Mouse (Mus musculus) hindbrain, embryonic 13.5 days (tissue): ENCODE results near the gene Zfp518b. TPM values are rescaled to one million over a fixed set of nuclear protein-coding genes. Genes with fewer than 3 reads are reported as not detected.

ENCODE experiments used
- ATAC-seq: fragments of 200-750 bp; cut with Nextera tagmentation; 2 replicates; pipeline ENCODE4 v1.8.0; 2017; ENCODE audit warnings: moderate TSS enrichment; ENCODE audit not compliant: low FRiP score
- H3K27ac ChIP-seq: fragments of 300-500 bp; sonication (generic); 2 replicates; pipeline ENCODE4 v1.5.1; 2015; ENCODE audit warnings: inconsistent platforms, mild to moderate bottlenecking, moderate library complexity
- H3K27me3 ChIP-seq: fragments of 300-500 bp; sonication (generic); 2 replicates; pipeline ENCODE4 v1.6.1; 2015; ENCODE audit warnings: mild to moderate bottlenecking, inconsistent platforms
- H3K36me3 ChIP-seq: fragments of 300-500 bp; sonication (generic); 2 replicates; pipeline ENCODE4 v1.6.1; 2015; ENCODE audit warnings: mild to moderate bottlenecking, inconsistent platforms
- H3K4me1 ChIP-seq: fragments of 300-500 bp; sonication (generic); replicated peaks from 2 replicates; pipeline ENCODE4 v1.6.1; 2015; ENCODE audit warnings: inconsistent platforms
- H3K4me2 ChIP-seq: fragments of 300-500 bp; sonication (generic); 2 replicates; pipeline ENCODE4 v1.6.1; 2015; ENCODE audit warnings: inconsistent platforms, mild to moderate bottlenecking, moderate library complexity
- H3K4me3 ChIP-seq: fragments of 300-500 bp; sonication (generic); 2 replicates; pipeline ENCODE4 v1.5.1; 2015; ENCODE audit warnings: mild to moderate bottlenecking, inconsistent platforms
- H3K9ac ChIP-seq: fragments of 300-500 bp; sonication (generic); 2 replicates; pipeline ENCODE4 v1.6.1; 2015; ENCODE audit warnings: mild to moderate bottlenecking, inconsistent platforms
- H3K9me3 ChIP-seq: fragments of 300-500 bp; sonication (generic); 2 replicates; pipeline ENCODE4 v1.6.1; 2016; ENCODE audit warnings: inconsistent platforms
- WGBS: fragments of 180-500 bp; shearing (Covaris S2); methylation state at CpG from one replicate; pipeline ENCODE4 v1.1.7; 2015; 5-methylcytosine and 5-hydroxymethylcytosine counted together
- polyA plus RNA-seq: library from polyadenylated mRNA; unstranded; fragments of >200 nt; fragmentation: Nextera tagmentation; extraction: Ambion mirVana; gene quantifications from 2 replicates; pipeline ENCODE4 v1.2.1, GENCODE M21; 2015

Zfp518b gene
- 38.2 and 40.2 TPM in 2 replicates for polyA plus RNA-seq

- WGBS: 1% methylated on average over 56 of the region's 89 CpGs
- peak; percentile 94 for ATAC-seq
- Histone ChIP-seq H3K9me3 (no peaks in the 10 kb centered on the region), H3K9ac (peak within 1 kb of the TSS; percentile 94), H3K4me3 (peak within 1 kb of the TSS; percentile 76), H3K36me3 (peaks cover 37% of the 10 kb centered on the region), H3K27me3 (0 out of 2 replicates have a peak, but pooled peaks cover 4% of the 10 kb centered on the region), H3K4me2 (peak within 1 kb of the TSS; percentile 71), H3K4me1 (peaks cover 37% of the 10 kb centered on the region), H3K27ac (peak within 1 kb of the TSS; percentile 94)
These were observed at the start of gene Zfp518b for GRCm38 (mm10) chr5:38684164-38684911. Gene Zfp518b, minus strand, starts transcription at chr5:38684826.

- 69% methylated on average over 11 of the region's 11 CpGs for WGBS
- Histone ChIP-seq H3K4me2 (no peak overlapping the region), H3K4me3 (no peak overlapping the region), H3K9me3 (no peaks in the 10 kb centered on the region), H3K27ac (no peak overlapping the region), H3K4me1 (no peaks in the 10 kb centered on the region), H3K36me3 (no peaks in the 10 kb centered on the region), H3K9ac (no peak overlapping the region), H3K27me3 (no peaks in the 10 kb centered on the region)
- no peak for ATAC-seq
These were observed 24.4 kb upstream of the Zfp518b start for GRCm38 (mm10) chr5:38708940-38709581.

- Histone ChIP-seq H3K36me3 (no peaks in the 10 kb centered on the region), H3K4me3 (no peak overlapping the region), H3K9me3 (no peaks in the 10 kb centered on the region), H3K4me2 (no peak overlapping the region), H3K27ac (no peak overlapping the region), H3K9ac (no peak overlapping the region), H3K4me1 (no peaks in the 10 kb centered on the region), H3K27me3 (no peaks in the 10 kb centered on the region)
- no peak for ATAC-seq
- 88% methylated on average over 7 of the region's 7 CpGs for WGBS
These were observed 22.9 kb upstream of the Zfp518b start for GRCm38 (mm10) chr5:38707364-38708075.

GRCm38 (mm10) chr5:38702941-38703340 is 18.3 kb upstream of the Zfp518b start:
- Histone ChIP-seq H3K4me2 (no peak overlapping the region), H3K9me3 (no peaks in the 10 kb centered on the region), H3K4me3 (no peak overlapping the region), H3K27ac (no peak overlapping the region), H3K27me3 (no peaks in the 10 kb centered on the region), H3K9ac (no peak overlapping the region), H3K4me1 (no peaks in the 10 kb centered on the region), H3K36me3 (no peaks in the 10 kb centered on the region)
- WGBS: 93% methylated on average over 6 of the region's 6 CpGs
- ATAC-seq: no peak

- no peak overlapping the region for H3K27ac ChIP-seq
- no peak for ATAC-seq
- no peaks in the 10 kb centered on the region for H3K4me1 ChIP-seq
- H3K9ac ChIP-seq: no peak overlapping the region
- H3K36me3 ChIP-seq: no peaks in the 10 kb centered on the region
- H3K9me3 ChIP-seq: no peaks in the 10 kb centered on the region
- H3K4me3 ChIP-seq: no peak overlapping the region
- H3K4me2 ChIP-seq: no peak overlapping the region
- no peaks in the 10 kb centered on the region for H3K27me3 ChIP-seq
- 87% methylated on average over 2 of the region's 2 CpGs for WGBS
These were observed 17.5 kb upstream of the Zfp518b start for GRCm38 (mm10) chr5:38702091-38702490.

GRCm38 (mm10) chr5:38698466-38698865 is 13.8 kb upstream of the Zfp518b start:
- Histone ChIP-seq H3K4me3 (no peak overlapping the region), H3K27ac (no peak overlapping the region), H3K4me1 (no peaks in the 10 kb centered on the region), H3K9ac (no peak overlapping the region), H3K4me2 (no peak overlapping the region), H3K36me3 (no peaks in the 10 kb centered on the region), H3K9me3 (no peaks in the 10 kb centered on the region), H3K27me3 (no peaks in the 10 kb centered on the region)
- WGBS: 67% methylated on average over 5 of the region's 5 CpGs
- ATAC-seq: no peak

- Histone ChIP-seq H3K27ac (no peak overlapping the region), H3K4me2 (no peak overlapping the region), H3K4me3 (no peak overlapping the region), H3K36me3 (no peaks in the 10 kb centered on the region), H3K27me3 (no peaks in the 10 kb centered on the region), H3K9ac (no peak overlapping the region), H3K4me1 (no peaks in the 10 kb centered on the region), H3K9me3 (no peaks in the 10 kb centered on the region)
- WGBS: 13% methylated on average over 3 of the region's 3 CpGs
- ATAC-seq: no peak
These were observed 13.4 kb upstream of the Zfp518b start for GRCm38 (mm10) chr5:38698046-38698445.

GRCm38 (mm10) chr5:38696616-38697375 is 12.2 kb upstream of the Zfp518b start:
- Histone ChIP-seq H3K27ac (no peak overlapping the region), H3K9me3 (no peaks in the 10 kb centered on the region), H3K36me3 (no peaks in the 10 kb centered on the region), H3K4me1 (no peaks in the 10 kb centered on the region), H3K27me3 (no peaks in the 10 kb centered on the region), H3K4me3 (no peak overlapping the region), H3K9ac (no peak overlapping the region), H3K4me2 (no peak overlapping the region)
- no peak for ATAC-seq
- 73% methylated on average over 8 of the region's 8 CpGs for WGBS

- ATAC-seq: no peak
- no peak overlapping the region for H3K4me3 ChIP-seq
These were observed 8.2 kb upstream of the Zfp518b start for GRCm38 (mm10) chr5:38692859-38693258.

GRCm38 (mm10) chr5:38689186-38689585 is 4.6 kb upstream of the Zfp518b start:
- no peaks in the 10 kb centered on the region for H3K9me3 ChIP-seq
- no peak overlapping the region for H3K9ac ChIP-seq
- H3K4me2 ChIP-seq: no peak overlapping the region
- 0 out of 2 replicates have a peak, but pooled peaks cover 4% of the 10 kb centered on the region for H3K27me3 ChIP-seq
- no peaks in the 10 kb centered on the region for H3K4me1 ChIP-seq
- 91% methylated on average over 6 of the region's 6 CpGs for WGBS
- no peak for ATAC-seq
- H3K36me3 ChIP-seq: no peaks in the 10 kb centered on the region
- no peak overlapping the region for H3K4me3 ChIP-seq
- H3K27ac ChIP-seq: no peak overlapping the region

More at GRCm38 (mm10) chr5:38692859-38693258, 8.2 kb upstream of the Zfp518b start:
- no peak overlapping the region for H3K4me2 ChIP-seq
- 93% methylated on average over 6 of the region's 6 CpGs for WGBS
- H3K36me3 ChIP-seq: no peaks in the 10 kb centered on the region
- H3K27me3 ChIP-seq: no peaks in the 10 kb centered on the region
- H3K9ac ChIP-seq: no peak overlapping the region
- no peaks in the 10 kb centered on the region for H3K9me3 ChIP-seq
- no peaks in the 10 kb centered on the region for H3K4me1 ChIP-seq
- no peak overlapping the region for H3K27ac ChIP-seq

- Histone ChIP-seq H3K27ac (no peak overlapping the region), H3K4me2 (no peak overlapping the region), H3K9ac (no peak overlapping the region), H3K4me3 (no peak overlapping the region), H3K4me1 (peaks cover 13% of the 10 kb centered on the region), H3K27me3 (0 out of 2 replicates have a peak, but pooled peaks cover 4% of the 10 kb centered on the region), H3K36me3 (peaks cover 4% of the 10 kb centered on the region), H3K9me3 (no peaks in the 10 kb centered on the region)
- no peak for ATAC-seq
- 89% methylated on average over 1 of the region's 1 CpGs for WGBS
These were observed 3.1 kb upstream of the Zfp518b start for GRCm38 (mm10) chr5:38687694-38688093.

GRCm38 (mm10) chr5:38658836-38659235 is 25.8 kb downstream of the Zfp518b start:
- Histone ChIP-seq H3K36me3 (0 out of 2 replicates have a peak, but pooled peaks cover 7% of the 10 kb centered on the region), H3K9me3 (no peaks in the 10 kb centered on the region), H3K4me1 (no peaks in the 10 kb centered on the region), H3K4me3 (no peak overlapping the region), H3K4me2 (no peak overlapping the region), H3K27me3 (no peaks in the 10 kb centered on the region), H3K27ac (no peak overlapping the region), H3K9ac (no peak overlapping the region)
- 88% methylated on average over 5 of the region's 5 CpGs for WGBS
- ATAC-seq: no peak
